Mouse (Mus musculus) heart, embryonic 11.5 days (tissue): Measurements from ENCODE around the gene Pfkm. TPM values are rescaled to one million over a fixed set of nuclear protein-coding genes. Genes with fewer than 3 reads are reported as not detected.
A peak's percentile ranks its signal among the peaks of the same experiment; 100 is the strongest.

Experiments used
- ATAC-seq: fragments of 200-750 bp; cut with Nextera tagmentation; replicated peaks from 2 replicates; pipeline ENCODE4 v1.8.0; 2017; ENCODE audit warnings: moderate library complexity; ENCODE audit not compliant: insufficient number of reproducible peaks, low FRiP score, low TSS enrichment
- H3K27ac ChIP-seq: fragments of 300-500 bp; sonication (generic); 2 replicates; pipeline ENCODE4 v1.5.1; 2014; ENCODE audit warnings: mild to moderate bottlenecking, low read depth, low read length
- H3K27me3 ChIP-seq: fragments of 300-500 bp; sonication (generic); 2 replicates; pipeline ENCODE4 v1.6.1; 2014; ENCODE audit warnings: mild to moderate bottlenecking, low read length, mixed read lengths; ENCODE audit not compliant: control insufficient read depth, insufficient read depth
- H3K36me3 ChIP-seq: fragments of 300-500 bp; sonication (generic); 2 replicates; pipeline ENCODE4 v1.6.1; 2014; ENCODE audit warnings: mild to moderate bottlenecking, low read length, moderate library complexity, mixed read lengths; ENCODE audit not compliant: control insufficient read depth, insufficient read depth
- H3K4me1 ChIP-seq: fragments of 300-500 bp; sonication (generic); 2 replicates; pipeline ENCODE4 v1.6.1; 2014; ENCODE audit warnings: low read length; ENCODE audit not compliant: control insufficient read depth, insufficient read depth
- H3K4me2 ChIP-seq: fragments of 300-500 bp; sonication (generic); 2 replicates; pipeline ENCODE4 v1.6.1; 2014; ENCODE audit warnings: mild to moderate bottlenecking, moderate library complexity
- H3K4me3 ChIP-seq: fragments of 300-500 bp; sonication (generic); 2 replicates; pipeline ENCODE4 v1.5.1; 2014; ENCODE audit warnings: low read depth, low read length
- H3K9ac ChIP-seq: fragments of 300-500 bp; sonication (generic); 2 replicates; pipeline ENCODE4 v1.6.1; 2014; ENCODE audit warnings: mild to moderate bottlenecking, low read depth, low read length, moderate library complexity
- H3K9me3 ChIP-seq: fragments of 300-500 bp; sonication (generic); replicated peaks from 2 replicates; pipeline ENCODE4 v1.6.1; 2016; ENCODE audit warnings: low read length; ENCODE audit not compliant: control insufficient read depth
- WGBS: fragments of 180-500 bp; shearing (Covaris S2); extraction: QIAGEN DNeasy Blood & Tissue Kit; methylation state at CpG from one replicate; pipeline ENCODE4 v1.1.7; 2014; ENCODE audit not compliant: insufficient replicate concordance; 5-methylcytosine and 5-hydroxymethylcytosine counted together
- polyA plus RNA-seq: library from polyadenylated mRNA; unstranded; fragments of >200 nt; fragmentation: Nextera tagmentation; extraction: Ambion mirVana; gene quantifications from 2 replicates; pipeline ENCODE4 v1.2.1, GENCODE M21; 2014

The Pfkm gene
- polyA plus RNA-seq: 49.3 and 68.3 TPM in 2 replicates

DNA sequence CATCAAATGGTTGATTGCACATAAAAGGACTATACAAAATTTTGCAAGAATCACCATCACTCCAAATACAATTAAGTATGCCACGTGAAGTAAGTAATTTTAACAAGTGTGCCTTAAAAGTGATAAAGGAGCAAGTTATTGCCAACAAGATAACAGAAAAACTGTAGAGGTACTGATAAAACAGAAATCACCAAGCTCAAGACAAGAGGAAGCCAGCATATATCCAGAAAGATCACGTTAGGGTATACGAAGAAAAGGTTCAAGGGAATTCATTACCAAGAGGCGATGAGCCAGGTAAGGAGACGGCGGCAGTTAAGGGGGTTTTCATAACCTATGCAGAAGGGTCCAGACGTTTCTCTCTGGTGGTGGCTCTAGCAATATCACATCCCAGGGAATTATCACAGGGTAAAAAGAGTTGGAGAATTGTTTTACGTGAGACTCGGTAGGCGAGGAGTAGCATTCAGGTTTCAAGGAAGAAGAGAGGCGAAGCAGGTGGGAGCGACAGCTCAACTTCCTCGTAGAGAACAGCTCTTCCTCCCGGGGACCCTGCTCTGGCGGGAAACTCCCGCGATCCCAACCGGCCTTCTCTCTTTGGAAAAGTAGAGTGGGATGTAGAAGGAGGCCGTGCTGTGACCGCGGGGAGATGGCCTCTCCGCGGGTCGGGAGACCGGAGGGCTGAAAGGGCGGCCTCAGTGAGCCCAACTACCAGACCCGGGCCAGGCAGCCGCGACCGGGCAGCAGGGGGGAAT lies at the start of gene Pfkm:
TSS of gene Pfkm (plus strand) at position 218 of the 749 bp plus-strand sequence.
- WGBS: under 1% methylated on average over 26 of the region's 30 CpGs
- H3K9me3 ChIP-seq: no peaks in the 10 kb centered on the region
- peak within 1 kb of the TSS; percentile 94 for H3K4me3 ChIP-seq
- no peaks in the 10 kb centered on the region for H3K36me3 ChIP-seq
- H3K27me3 ChIP-seq: no peaks in the 10 kb centered on the region
- H3K4me1 ChIP-seq: peaks cover 8% of the 10 kb centered on the region
- H3K9ac ChIP-seq: peak within 1 kb of the TSS; percentile 96
- H3K27ac ChIP-seq: peak within 1 kb of the TSS; percentile 98
- H3K4me2 ChIP-seq: peak within 1 kb of the TSS; percentile 77
- ATAC-seq: no peak; the same call in 1 of the 2 replicates

DNA sequence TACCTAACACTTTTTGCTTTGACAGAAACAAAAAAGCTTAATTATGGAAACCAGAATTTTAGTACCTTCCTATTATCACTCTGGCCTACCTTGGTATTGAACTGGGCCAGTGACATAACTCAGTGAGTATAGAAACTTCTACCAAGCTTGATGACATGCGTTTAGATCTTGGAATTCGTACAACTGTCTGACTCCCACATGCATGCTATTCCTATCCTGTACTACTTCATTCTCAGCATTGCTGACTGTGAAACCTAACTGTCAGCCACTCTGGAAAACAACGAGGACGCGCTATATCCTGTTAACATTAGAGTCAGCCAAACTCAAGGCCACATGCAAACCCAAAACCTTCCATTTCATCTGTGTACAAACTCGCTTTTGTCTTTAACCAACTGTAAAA lies 48.4 kb upstream of the Pfkm start:
- WGBS: 87% methylated on average over 6 of the region's 6 CpGs
- H3K4me1 ChIP-seq: no peaks in the 10 kb centered on the region
- H3K9ac ChIP-seq: no peak overlapping the region
- H3K36me3 ChIP-seq: peaks cover 43% of the 10 kb centered on the region
- no peak overlapping the region for H3K4me2 ChIP-seq
- H3K9me3 ChIP-seq: no peaks in the 10 kb centered on the region
- H3K27ac ChIP-seq: no peak overlapping the region
- H3K4me3 ChIP-seq: no peak overlapping the region
- ATAC-seq: no peak
- H3K27me3 ChIP-seq: no peaks in the 10 kb centered on the region

DNA sequence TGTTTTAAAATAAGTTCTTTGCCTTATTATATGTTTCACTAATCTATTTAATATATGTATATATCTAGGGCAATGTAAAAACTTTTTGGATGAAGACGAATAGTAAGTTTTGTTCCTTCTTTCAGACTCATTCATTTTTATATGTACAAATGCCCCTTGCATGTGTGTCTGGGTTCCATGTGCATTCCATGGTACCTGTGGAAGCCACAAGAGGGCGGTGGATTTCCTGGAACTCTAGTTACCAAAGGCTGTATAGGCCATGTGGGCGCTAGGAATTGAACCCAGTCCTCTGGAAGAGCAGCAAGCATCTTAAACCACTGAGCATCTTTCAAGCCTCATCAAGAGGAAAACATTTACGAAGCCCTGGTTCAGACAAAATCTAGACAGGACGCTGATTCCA lies 48.0 kb upstream of the Pfkm start:
- WGBS: 91% methylated on average over 5 of the region's 5 CpGs
- no peak overlapping the region for H3K27ac ChIP-seq
- no peaks in the 10 kb centered on the region for H3K9me3 ChIP-seq
- ATAC-seq: no peak
- H3K4me3 ChIP-seq: no peak overlapping the region
- H3K27me3 ChIP-seq: no peaks in the 10 kb centered on the region
- peaks cover 46% of the 10 kb centered on the region for H3K36me3 ChIP-seq
- no peaks in the 10 kb centered on the region for H3K4me1 ChIP-seq
- H3K4me2 ChIP-seq: no peak overlapping the region
- H3K9ac ChIP-seq: no peak overlapping the region

DNA sequence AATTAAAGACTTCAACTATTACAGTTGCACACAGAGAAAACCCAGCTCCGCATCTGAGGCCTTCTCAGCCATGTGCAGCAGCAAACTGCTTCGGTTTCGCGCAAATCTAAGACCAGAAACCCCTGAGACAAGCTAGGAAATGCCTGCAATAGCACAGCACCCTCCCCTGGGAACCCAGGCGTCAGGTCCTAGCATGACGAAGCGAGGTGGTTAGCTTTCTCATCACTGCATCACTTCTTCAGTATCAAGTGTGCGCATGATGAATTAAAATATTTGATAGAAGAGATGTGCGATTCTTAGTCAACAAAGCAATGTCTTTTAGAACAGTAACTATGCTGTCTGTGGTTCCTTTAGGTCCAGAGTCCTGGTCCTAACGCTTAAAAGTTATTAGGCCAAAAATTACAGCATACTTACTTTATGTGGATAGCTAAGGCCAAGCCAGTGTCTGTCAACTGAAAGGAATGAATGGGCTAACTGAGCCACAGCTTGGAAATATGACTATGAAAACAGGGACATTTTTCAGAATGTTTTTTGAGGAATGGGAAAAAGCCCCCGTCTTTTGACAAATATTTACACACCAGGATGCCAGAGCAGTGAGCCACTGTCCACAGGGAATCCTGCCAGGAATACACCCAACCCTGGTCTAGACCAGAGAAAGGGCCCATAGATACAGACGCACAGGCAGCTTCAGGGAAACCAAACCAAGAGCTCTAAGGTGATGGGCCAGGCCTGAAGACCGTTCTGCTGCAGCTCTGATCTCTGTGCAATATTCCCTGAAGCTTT lies 43.3 kb upstream of the Pfkm start:
- WGBS: 93% methylated on average over 13 of the region's 13 CpGs
- H3K27me3 ChIP-seq: no peaks in the 10 kb centered on the region
- no peaks in the 10 kb centered on the region for H3K9me3 ChIP-seq
- H3K9ac ChIP-seq: no peak overlapping the region
- no peak overlapping the region for H3K27ac ChIP-seq
- peaks cover 37% of the 10 kb centered on the region for H3K36me3 ChIP-seq
- H3K4me2 ChIP-seq: no peak overlapping the region
- no peak overlapping the region for H3K4me3 ChIP-seq
- no peaks in the 10 kb centered on the region; the same call in 1 of the 2 replicates for H3K4me1 ChIP-seq
- ATAC-seq: no peak

DNA sequence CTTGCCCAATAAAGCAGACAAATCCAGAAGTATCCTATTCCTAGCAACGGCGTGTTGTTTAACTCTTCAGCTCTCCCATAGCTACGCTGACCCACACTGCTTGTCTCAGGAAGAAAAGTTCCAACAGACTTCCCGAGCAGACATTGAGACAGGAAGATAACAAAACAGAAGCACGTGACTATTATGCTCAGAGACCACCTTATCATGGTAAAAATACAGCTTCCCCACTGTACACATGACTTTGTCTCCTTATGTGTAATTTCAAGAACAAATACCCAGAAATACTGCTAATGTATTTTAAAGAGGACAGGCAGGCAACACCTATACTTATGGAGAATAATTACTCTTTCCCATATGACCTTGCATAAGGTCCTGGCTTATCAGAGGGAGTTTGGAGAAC lies 40.7 kb upstream of the Pfkm start:
- no peak for ATAC-seq
- Histone ChIP-seq H3K9me3 (no peaks in the 10 kb centered on the region), H3K4me3 (no peak overlapping the region), H3K9ac (no peak overlapping the region), H3K27me3 (no peaks in the 10 kb centered on the region), H3K36me3 (peaks cover 22% of the 10 kb centered on the region), H3K27ac (0 out of 2 replicates have a peak overlapping the region, but pooled peaks have one; percentile 6), H3K4me1 (no peaks in the 10 kb centered on the region; the same call in 1 of the 2 replicates), H3K4me2 (no peak overlapping the region)
- WGBS: 71% methylated on average over 5 of the region's 5 CpGs

DNA sequence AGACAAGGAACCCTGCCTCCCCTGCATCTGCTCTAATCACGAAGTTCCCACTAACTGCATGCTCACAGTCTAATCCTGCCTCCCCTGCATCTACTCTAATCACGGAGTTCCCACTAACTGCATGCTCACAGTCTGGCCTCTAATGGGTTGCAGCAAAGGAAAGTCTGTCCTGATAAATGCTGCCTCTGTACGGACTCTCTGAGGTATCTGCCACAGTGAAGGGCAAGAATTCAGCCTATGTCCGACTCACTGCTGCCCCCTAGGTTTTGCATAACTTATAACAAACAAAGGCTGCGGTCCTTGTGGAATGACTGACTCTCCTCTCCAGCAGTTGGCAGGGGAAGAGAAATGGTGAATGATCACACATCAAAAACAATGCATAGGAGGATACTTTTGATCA lies 37.1 kb upstream of the Pfkm start:
- H3K4me1 ChIP-seq: no peaks in the 10 kb centered on the region; the same call in 1 of the 2 replicates
- H3K9me3 ChIP-seq: no peaks in the 10 kb centered on the region
- peaks cover 22% of the 10 kb centered on the region for H3K36me3 ChIP-seq
- no peak overlapping the region for H3K27ac ChIP-seq
- no peak overlapping the region for H3K9ac ChIP-seq
- no peak overlapping the region for H3K4me2 ChIP-seq
- WGBS: 22% methylated on average over 5 of the region's 5 CpGs
- H3K4me3 ChIP-seq: no peak overlapping the region
- no peak for ATAC-seq
- no peaks in the 10 kb centered on the region for H3K27me3 ChIP-seq

DNA sequence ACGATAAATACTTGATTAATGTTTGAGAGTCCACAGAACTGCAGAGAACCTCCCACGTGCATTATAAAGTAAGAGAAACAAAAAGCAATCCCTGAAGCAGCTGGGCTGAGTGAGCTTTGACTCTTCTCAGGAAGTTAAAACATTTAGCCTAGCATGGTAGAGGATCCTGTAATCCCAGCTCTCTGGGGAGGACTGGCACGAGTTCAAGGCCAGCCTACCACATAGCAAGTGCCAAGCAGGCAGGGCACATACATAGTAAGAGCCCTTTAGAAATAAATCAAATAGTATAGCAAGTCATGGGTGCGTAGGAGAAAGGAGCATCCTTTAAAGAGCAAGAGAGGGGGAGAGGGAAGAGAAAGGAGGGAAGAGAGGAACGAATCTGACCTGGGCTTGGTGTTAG lies 26.5 kb upstream of the Pfkm start:
- Histone ChIP-seq H3K36me3 (peaks cover 24% of the 10 kb centered on the region), H3K9ac (no peak overlapping the region), H3K4me2 (no peak overlapping the region), H3K4me1 (no peaks in the 10 kb centered on the region), H3K27ac (no peak overlapping the region), H3K9me3 (no peaks in the 10 kb centered on the region), H3K4me3 (no peak overlapping the region), H3K27me3 (no peaks in the 10 kb centered on the region)
- no peak for ATAC-seq
- 87% methylated on average over 5 of the region's 5 CpGs for WGBS

DNA sequence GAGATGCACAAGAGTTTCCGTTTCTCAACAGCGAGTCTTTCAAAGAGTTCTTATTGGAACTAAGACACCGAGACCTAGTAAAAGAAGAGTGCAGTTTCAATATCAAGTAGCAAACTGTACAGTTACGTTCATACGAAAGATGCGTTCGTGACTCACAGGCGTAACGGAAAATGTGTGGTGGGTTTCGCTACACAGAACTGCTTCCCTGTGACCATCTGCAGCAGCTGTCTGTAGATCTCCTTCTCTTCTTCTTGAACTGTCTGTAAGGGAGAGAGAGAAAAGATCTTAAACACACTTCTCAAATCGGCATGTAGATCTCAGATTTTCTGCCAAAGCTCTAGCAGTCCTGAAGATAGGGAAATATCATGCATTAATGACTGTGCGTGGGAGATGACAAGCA lies 25.8 kb upstream of the Pfkm start:
- Histone ChIP-seq H3K4me2 (no peak overlapping the region), H3K27ac (no peak overlapping the region), H3K36me3 (peaks cover 24% of the 10 kb centered on the region), H3K9me3 (no peaks in the 10 kb centered on the region), H3K4me3 (no peak overlapping the region), H3K9ac (no peak overlapping the region), H3K4me1 (no peaks in the 10 kb centered on the region), H3K27me3 (no peaks in the 10 kb centered on the region)
- WGBS: 89% methylated on average over 12 of the region's 12 CpGs
- ATAC-seq: no peak
